Mouse (Mus musculus) heart, adult 2 months (tissue): ENCODE data around the gene Ptges2.

Experiments
- CTCF ChIP-seq: fragments of 200-600 bp; IDR thresholded peaks from 2 replicates; pipeline ENCODE4 v1.8.1; 2022; ENCODE audit warnings: antibody characterized with exemption, mild to moderate bottlenecking, moderate library complexity
- EP300 ChIP-seq: fragments of 200-500 bp; IDR thresholded peaks from 2 replicates; pipeline ENCODE4 v1.6.1; 2011; ENCODE audit warnings: low read depth, low read length, control low read depth; ENCODE audit not compliant: insufficient read depth
- POLR2A ChIP-seq: fragments of 200-500 bp; IDR thresholded peaks from 2 replicates; pipeline ENCODE4 v1.6.1; 2011; ENCODE audit warnings: mild to moderate bottlenecking, low read depth, low read length, control low read depth; ENCODE audit not compliant: insufficient read depth

DNA sequence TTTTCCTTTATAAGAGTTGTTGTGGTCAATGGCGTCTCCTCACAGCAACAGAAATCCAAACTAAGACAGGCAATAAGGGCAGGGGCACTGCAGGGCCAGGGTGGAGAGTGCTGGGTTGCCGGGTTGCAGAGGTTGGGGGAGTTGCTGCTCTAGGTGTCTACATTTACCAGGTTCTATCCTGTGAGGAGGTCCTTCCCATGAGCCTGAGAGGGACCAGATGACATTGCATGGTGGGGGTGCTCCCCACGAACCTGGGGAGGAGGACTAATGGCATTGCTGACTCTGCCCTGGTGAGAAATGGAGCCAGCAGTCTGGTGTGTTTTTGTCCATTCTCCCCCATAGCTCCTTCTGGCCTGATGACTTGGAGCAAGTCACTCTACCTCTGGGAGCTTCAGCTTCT, 38.0 kb upstream of the Ptges2 start:
- TF ChIP-seq POLR2A: no peak
- TF ChIP-seq EP300: no peak
- TF ChIP-seq CTCF: no peak
